Mouse (Mus musculus): ENCODE measurements at regions not wholly inside any gene's neighbourhood (a gene's known extent, or its start where the extent isn't known, plus 50 kb on each side); places are given as distances from the start of the nearest gene placed in this dataset.
A peak's percentile ranks its signal among the peaks of the same experiment; 100 is the strongest.

DNA sequence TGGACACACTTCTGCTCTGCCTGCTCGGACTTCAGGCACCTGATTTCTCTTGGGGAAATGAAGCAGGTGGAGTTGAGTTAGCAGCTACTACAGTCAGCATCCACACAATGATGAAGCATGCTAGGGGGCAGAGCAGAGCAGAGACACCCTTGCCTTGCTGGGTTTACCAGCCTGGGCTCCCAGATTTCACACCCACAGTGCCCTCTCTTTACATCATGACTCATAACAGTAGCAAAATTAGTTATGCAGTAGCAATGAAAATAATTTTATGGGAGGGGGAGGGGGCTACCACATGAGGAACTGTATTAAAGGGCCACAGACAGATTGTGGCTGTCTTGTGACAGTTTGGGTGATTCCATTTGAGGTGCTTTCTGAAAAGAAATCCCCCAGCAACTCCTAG, 50.0 kb upstream of the Rflna start:
- H3K27me3 ChIP-seq (ENCODE audit: control insufficient read depth, insufficient read depth, insufficient read length): no peaks in the 10 kb centered on the region
- H3K79me3 ChIP-seq (ENCODE audit: low read depth): no peaks in the 10 kb centered on the region
- no peaks in the 10 kb centered on the region for H3K79me2 ChIP-seq (ENCODE audit: control insufficient read depth, insufficient read depth)
- no peak overlapping the region for H3K4me3 ChIP-seq (ENCODE audit: insufficient read depth, poor library complexity, severe bottlenecking)
- H3ac ChIP-seq (ENCODE audit: control insufficient read depth, insufficient read length, low read depth): no peak overlapping the region
- H3K36me3 ChIP-seq (ENCODE audit: control insufficient read depth, insufficient read depth): no peaks in the 10 kb centered on the region
- TF ChIP-seq CTCF (IDR thresholded peaks at IDR 0.05; ENCODE audit: control insufficient read depth, insufficient read depth, insufficient read length) (peak; percentile 47), MAX (IDR thresholded peaks at IDR 0.05) (no peak)
